Mouse (Mus musculus) ES-Bruce4 (cell line): Measurements from ENCODE around the gene Gm10401.
"Not testable (repeated sequence)": the region's sequence is repeated elsewhere in the genome, so short reads cannot be mapped to it uniquely, and the experiment has no call there.

ENCODE experiments used
- CTCF ChIP-seq: IDR thresholded peaks from one replicate; pipeline ENCODE4 v1.8.1; 2011; ENCODE audit warnings: low read depth, low read length
- EP300 ChIP-seq: IDR thresholded peaks from 2 replicates; pipeline ENCODE4 v1.6.1; 2011; ENCODE audit warnings: low read depth, low read length; ENCODE audit not compliant: insufficient read depth

DNA sequence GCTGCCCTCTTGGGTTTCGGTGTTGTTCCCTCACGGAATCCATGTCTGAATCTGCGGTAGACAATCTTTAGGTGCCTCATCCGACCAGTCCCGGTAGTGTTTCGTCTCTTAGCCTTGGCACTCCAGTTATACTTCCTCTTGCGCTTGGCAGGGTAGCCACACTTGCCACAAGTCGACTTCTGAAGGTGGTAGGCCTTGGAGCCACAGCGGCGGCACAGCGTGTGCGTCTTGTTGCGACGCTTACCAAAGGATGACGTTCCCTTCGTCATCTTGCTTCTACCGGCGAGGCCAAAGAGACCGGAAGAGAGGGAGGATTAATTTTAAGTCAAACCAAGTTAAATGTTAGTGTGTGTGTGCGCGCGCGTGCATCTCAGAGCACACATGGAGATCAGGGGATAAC lies 5.2 kb upstream of the Gm10401 start:
- TF ChIP-seq CTCF, EP300: not testable (repeated sequence)
